Mouse (Mus musculus) activated CD4-positive, CD25-positive, alpha-beta regulatory T cell, adult 4 months (primary cell): ENCODE data around the gene Tmem170. TPM values are rescaled to one million over a fixed set of nuclear protein-coding genes. Genes with fewer than 3 reads are reported as not detected.
"Not testable (repeated sequence)": the region's sequence is repeated elsewhere in the genome, so short reads cannot be mapped to it uniquely, and the experiment has no call there.

Experiments
- ATAC-seq: one replicate; pipeline ENCODE4 v1.8.0; 2017
- polyA plus RNA-seq, 2 experiments: library from polyadenylated mRNA; unstranded; fragments of 100-300 nt; shearing (Covaris generic); gene quantifications; one replicate each; pipeline ENCODE4 v1.2.1; 2017

The Tmem170 gene
- polyA plus RNA-seq, 2 experiments from 2014 or later = 6.4 to 8.4 TPM

GRCm38 (mm10) chr8:111871278-111871677 is 5.3 kb downstream of the Tmem170 start:
- ATAC-seq = no peak

- no peak for ATAC-seq
Observed at GRCm38 (mm10) chr8:111870379-111870778, 6.2 kb downstream of the Tmem170 start.

- no peak for ATAC-seq
Observed at GRCm38 (mm10) chr8:111868664-111869063, 7.9 kb downstream of the Tmem170 start.

GRCm38 (mm10) chr8:111865857-111866256 is 10.7 kb downstream of the Tmem170 start:
- no peak for ATAC-seq

- ATAC-seq = no peak
Observed at GRCm38 (mm10) chr8:111865130-111865852, 11.3 kb downstream of the Tmem170 start.

- no peak for ATAC-seq
Observed at GRCm38 (mm10) chr8:111864648-111865047, 11.9 kb downstream of the Tmem170 start.

- no peak for ATAC-seq
Observed at GRCm38 (mm10) chr8:111863280-111863679, 13.3 kb downstream of the Tmem170 start.

GRCm38 (mm10) chr8:111855977-111856376 is 20.6 kb downstream of the Tmem170 start:
- no peak for ATAC-seq

- ATAC-seq = peak; percentile 100
Observed at GRCm38 (mm10) chr8:111853861-111854501, 22.6 kb downstream of the Tmem170 start, which contains the start of gene Cfdp1. TSS of gene Cfdp1 (minus strand) at chr8:111854291.

GRCm38 (mm10) chr8:111853219-111853618 is 23.3 kb downstream of the Tmem170 start:
- not testable (repeated sequence) for ATAC-seq

GRCm38 (mm10) chr8:111846746-111847145 is 29.8 kb downstream of the Tmem170 start:
- ATAC-seq = no peak

GRCm38 (mm10) chr8:111835540-111835939 is 41.0 kb downstream of the Tmem170 start:
- peak; percentile 49 for ATAC-seq

GRCm38 (mm10) chr8:111834011-111834410 is 42.5 kb downstream of the Tmem170 start:
- no peak for ATAC-seq

GRCm38 (mm10) chr8:111832983-111833382 is 43.6 kb downstream of the Tmem170 start:
- no peak for ATAC-seq

- ATAC-seq = no peak
Observed at GRCm38 (mm10) chr8:111831996-111832395, 44.6 kb downstream of the Tmem170 start.

- no peak for ATAC-seq
Observed at GRCm38 (mm10) chr8:111828595-111828994, 48.0 kb downstream of the Tmem170 start.

- no peak for ATAC-seq
Observed at GRCm38 (mm10) chr8:111825219-111825618, 51.3 kb downstream of the Tmem170 start.

GRCm38 (mm10) chr8:111824334-111824733 is 52.2 kb downstream of the Tmem170 start:
- no peak for ATAC-seq

GRCm38 (mm10) chr8:111821199-111821598 is 55.4 kb downstream of the Tmem170 start:
- ATAC-seq = peak; percentile 100

GRCm38 (mm10) chr8:111820691-111821090 is 55.9 kb downstream of the Tmem170 start:
- no peak for ATAC-seq

GRCm38 (mm10) chr8:111820018-111820417 is 56.5 kb downstream of the Tmem170 start:
- ATAC-seq = no peak

- no peak for ATAC-seq
Observed at GRCm38 (mm10) chr8:111818556-111818955, 58.0 kb downstream of the Tmem170 start.

- ATAC-seq = no peak
Observed at GRCm38 (mm10) chr8:111815078-111815477, 61.5 kb downstream of the Tmem170 start.

- ATAC-seq = peak; percentile 66
Observed at GRCm38 (mm10) chr8:111813818-111814217, 62.7 kb downstream of the Tmem170 start.
